Mouse (Mus musculus): ENCODE data around the gene Tmem81. TPM values are rescaled to one million over a fixed set of nuclear protein-coding genes. Genes with fewer than 3 reads are reported as not detected.

The Tmem81 gene
- polyA plus RNA-seq (2012; rRNA removed; ENCODE audit: low replicate concordance), result 2.8 and 3.2 TPM in 2 replicates

DNA sequence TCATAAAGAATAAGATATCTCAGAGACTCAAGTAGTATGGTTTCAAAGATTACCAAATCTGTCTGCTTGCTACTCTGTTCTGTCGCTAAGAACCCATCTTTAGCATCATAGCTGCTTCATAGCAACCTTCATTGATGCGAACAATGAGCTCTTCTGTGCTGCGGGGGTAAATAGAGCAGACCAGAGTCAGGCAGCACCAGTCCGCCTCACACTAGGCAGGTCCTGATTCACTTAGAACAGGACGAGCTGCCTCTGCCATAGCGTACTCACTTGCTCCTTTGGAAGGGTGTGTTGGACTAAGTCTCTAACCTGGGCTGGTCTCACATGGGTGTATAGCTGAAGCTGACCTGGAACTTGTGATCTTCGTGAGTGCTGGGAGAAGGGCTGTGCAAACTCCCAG, at the start of gene Tmem81:
TSS of gene Tmem81 (plus strand) at position 173 of the 400 bp plus-strand sequence.

DNA sequence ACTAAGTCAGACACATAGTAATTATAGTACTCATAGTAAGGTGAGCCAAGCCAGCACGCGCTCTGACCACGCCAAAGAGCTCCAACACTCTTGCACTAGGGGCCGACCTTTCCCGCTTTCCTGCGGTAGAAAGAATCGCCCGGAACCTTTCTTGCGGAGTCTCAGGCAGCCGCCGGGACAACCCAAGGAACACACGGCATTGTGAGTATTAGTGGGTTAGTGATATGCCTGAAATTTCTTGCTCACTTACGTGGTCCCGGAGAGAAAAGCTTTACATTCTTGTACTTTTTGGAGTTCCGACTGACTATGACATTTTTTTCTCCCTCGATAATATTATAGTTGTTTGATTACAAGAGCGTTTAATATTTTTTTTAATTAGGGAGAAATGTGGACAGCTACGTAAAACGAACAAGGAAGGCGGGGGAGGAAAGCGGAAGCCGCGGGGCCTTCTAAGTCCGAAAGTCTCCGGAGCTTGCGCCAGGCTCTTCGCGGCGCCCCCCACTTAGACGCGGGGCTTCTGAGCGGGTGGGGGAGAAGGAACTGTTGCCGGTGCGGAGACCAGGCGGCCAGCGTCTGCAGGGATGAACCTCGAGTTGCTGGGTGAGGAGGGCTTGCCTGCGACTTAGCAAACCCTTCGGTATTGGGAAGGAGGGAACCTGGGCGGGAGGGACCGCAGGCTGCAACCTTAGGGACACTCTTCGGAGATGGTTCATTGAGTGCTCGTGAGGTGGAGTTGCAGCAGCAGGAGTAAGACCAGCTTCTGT, 28.9 kb upstream of the Tmem81 start, which contains the start of gene Rbbp5:
TSS of gene Rbbp5 (plus strand) at position 438 of the 764 bp plus-strand sequence.

DNA sequence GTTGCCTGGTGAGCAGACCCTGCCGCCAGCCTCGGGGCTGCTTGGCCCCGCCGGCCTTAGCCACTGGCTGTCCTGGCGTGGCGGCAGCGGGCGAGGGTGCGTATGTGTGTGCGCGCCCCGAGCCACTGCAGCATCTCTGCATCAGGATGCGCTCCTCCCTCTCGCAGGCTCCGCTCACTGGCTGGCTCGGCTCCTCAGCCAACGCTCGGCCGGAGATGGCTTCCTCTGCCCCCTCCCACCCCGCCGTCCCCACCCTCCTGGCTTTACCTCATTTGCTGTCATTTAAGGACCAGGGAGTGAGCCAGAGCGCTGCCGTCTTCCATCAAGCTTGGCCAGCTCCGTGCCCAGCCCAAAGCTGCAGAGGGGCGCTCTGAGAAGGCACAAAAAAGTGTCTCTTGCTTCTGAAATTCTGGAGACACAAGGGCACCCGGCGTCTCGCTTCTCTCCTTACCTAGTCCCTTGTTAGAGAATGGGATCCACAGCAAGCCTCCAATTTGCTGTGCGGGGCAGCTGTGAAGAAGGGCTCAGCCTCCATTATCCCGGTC, 36.8 kb downstream of the Tmem81 start, which contains the start of gene Cntn2:
TSS of gene Cntn2 (minus strand) at position 495 of the 545 bp plus-strand sequence.

Other genes with a start within 250 kb of the Tmem81 start
- gene Klhdc8a, start 207.6 kb upstream of the Tmem81 start, polyA plus RNA-seq (2012; rRNA removed; ENCODE audit: low replicate concordance), result 0.18 and 0.29 TPM in 2 replicates
- 5.1 and 6.2 TPM in 2 replicates for gene Nuak2, start 190.1 kb upstream of the Tmem81 start, polyA plus RNA-seq (2012; rRNA removed; ENCODE audit: low replicate concordance)
- 10.3 and 14.8 TPM in 2 replicates for gene Tmcc2, start 114.9 kb upstream of the Tmem81 start, polyA plus RNA-seq (2012; rRNA removed; ENCODE audit: low replicate concordance)
- 11.8 and 18.4 TPM in 2 replicates for gene Dstyk, start 88.7 kb upstream of the Tmem81 start, polyA plus RNA-seq (2012; rRNA removed; ENCODE audit: low replicate concordance)
- gene Rbbp5, start 28.9 kb upstream of the Tmem81 start, polyA plus RNA-seq (2012; rRNA removed; ENCODE audit: low replicate concordance), result 17.0 and 24.4 TPM in 2 replicates
- gene Cntn2, start 37.0 kb downstream of the Tmem81 start, polyA plus RNA-seq (2012; rRNA removed; ENCODE audit: low replicate concordance), result 0.06 and 0.20 TPM in 2 replicates
- 0.23 and 0.44 TPM in 2 replicates for gene Nfasc, start 235.6 kb downstream of the Tmem81 start, polyA plus RNA-seq (2012; rRNA removed; ENCODE audit: low replicate concordance)

All from subcutaneous adipose tissue, adult 2 months (tissue).